Mouse (Mus musculus) lung, postnatal 25 days (tissue): Measurements from ENCODE around the gene Pyurf.

ENCODE experiments used
- DNase-seq: peaks from one replicate; pipeline ENCODE4 v3.0.0; 2022; ENCODE audit warnings: low spot score

The Pyurf gene

DNA sequence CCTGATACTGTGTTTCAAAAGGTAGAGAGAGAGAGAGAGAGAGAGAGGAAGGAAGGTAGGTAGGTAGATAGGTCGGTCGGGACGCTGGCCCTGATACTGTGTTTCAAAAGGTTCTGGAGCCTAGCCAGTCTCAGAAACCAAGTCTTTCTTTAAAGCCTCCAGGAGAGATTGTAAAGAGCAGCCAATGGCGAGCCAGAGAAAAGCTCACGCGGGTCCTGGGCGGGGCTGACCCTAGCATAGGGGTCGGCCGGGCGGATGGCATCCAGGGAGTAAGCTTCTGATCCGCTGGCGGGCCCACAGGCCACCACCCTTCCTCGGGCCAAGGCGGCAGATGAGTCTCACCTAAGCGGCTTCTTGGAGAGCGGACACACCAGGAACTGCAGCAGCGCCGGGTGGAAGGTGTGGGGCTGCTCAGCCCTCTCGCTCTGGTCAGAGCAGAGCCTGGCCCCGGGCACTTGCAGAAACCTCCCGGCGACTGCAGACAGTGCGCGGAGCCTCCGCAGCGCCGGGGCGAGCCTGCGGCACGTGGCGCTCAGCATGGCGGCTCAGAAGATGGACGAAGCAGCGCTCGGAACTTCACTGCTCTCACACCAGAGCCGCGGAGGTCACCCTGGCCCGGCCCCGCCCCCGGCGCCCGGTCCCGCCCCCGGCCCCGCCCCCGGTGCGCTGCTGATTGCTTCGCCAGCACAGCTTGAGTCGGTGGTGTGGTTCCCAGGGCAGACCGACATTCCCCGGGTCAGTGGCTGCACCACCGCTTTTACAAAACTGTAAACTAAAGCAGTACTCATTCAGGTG lies at the start of gene Pyurf:
Pyurf (minus strand) TSS at position 612 of the 795 bp plus-strand sequence.
- peak; percentile 91 for DNase-seq

DNA sequence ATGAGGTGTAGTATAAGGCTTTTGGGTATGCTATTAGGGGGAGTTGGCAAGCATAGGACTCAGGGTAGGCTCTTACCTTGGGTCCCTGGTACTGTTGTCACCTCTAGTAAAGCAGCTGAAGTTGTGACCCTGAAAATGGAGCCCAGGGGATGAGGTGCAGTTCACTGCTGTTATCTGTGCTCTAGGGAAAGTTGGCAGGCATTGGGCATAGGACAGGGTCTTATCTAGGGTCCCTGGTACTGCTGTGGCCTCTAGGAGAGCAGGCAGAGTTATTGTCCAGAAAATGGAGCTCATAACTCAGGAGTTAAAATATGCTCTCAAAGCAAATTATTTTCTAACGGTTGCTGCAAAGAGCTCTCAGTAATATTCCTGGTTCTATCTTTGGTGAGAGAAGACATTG lies 29.5 kb upstream of the Pyurf start:
- no peak for DNase-seq

- no peak for DNase-seq
These were observed 19.8 kb upstream of the Pyurf start for GRCm38 (mm10) chr6:57711726-57712125.

DNA sequence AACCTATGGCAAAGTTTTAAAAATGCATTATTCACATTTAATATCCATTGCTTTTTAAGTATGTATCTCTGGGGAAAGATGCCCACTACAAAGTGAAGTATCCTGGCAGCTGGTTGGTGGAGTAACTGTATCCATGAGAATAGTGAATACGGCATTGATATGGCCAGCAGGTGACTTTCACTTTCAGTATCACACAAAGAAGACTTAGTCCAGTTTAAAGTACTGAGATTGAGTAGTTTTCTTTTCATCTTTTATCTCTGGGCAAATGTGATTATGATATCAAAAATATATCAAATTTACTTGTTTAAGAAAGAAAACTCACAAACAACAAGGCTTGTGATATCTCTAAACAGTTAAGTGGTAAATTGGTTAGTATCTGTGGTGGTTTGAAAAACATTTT lies 14.8 kb upstream of the Pyurf start:
- peak; percentile 22 for DNase-seq

DNA sequence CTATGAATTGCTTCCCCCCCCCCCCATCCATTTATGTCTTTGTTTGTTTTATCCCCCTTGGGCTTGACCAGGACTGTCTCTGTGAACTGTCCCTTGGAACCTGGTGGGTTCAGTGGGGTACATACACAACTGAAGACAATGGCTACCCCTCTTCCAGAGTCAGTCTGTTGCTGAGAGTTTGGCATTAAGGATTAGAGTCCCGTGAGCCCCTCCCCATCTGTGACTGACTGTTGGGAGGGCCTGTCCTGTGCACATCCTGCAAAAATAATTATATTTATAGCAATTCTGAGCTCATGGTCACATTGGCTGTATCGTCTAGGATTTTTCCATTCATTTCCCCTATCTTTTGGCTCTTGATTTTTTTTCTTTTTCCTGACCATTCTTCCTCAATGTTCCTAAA lies 11.8 kb upstream of the Pyurf start:
- DNase-seq: peak; percentile 5

- peak; percentile 96 for DNase-seq
These were observed 11.0 kb upstream of the Pyurf start for GRCm38 (mm10) chr6:57702743-57703499.

- no peak for DNase-seq
These were observed 10.5 kb upstream of the Pyurf start, which contains the start of gene Lancl2 for GRCm38 (mm10) chr6:57702376-57702742. Gene Lancl2 (plus strand): TSS chr6:57702540.

DNA sequence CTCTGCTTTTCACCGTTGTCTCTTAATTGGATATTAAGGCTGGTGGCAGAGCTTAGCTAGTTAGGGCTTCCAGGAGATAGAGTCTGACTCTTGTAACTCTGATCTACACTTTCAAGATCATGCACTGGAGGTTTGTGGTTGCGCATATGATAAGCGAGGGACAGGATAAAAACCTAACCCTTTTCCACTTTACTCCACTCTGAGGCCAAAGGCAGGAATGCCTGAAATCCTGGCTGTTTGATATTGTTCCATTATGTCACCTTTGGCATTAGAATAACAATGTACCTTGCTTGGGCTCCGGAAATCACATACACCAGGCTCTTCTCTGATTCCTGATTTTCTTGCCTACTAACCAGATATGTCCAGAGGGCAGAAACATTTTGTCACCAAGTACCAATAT lies 9.8 kb upstream of the Pyurf start:
- DNase-seq: no peak

DNA sequence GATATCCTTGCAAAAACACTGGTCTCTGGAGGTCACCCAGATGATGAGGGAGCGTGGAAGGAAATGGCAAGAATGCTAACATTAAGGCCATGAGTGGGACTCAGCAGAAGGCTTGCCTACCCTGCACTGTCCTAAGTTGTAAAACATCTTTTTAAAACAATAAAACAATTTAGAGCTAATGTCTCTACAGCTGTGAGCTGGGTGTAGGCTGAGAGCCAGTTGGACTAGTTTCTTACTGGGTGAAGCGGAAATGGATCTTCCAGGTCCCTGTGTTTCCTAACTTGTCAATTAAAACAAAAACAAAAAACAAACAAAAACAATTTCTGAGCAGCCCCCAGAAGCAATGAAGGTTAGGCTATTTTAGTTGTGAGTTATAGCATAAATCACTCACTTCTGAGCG lies 1.2 kb upstream of the Pyurf start:
- no peak for DNase-seq

DNA sequence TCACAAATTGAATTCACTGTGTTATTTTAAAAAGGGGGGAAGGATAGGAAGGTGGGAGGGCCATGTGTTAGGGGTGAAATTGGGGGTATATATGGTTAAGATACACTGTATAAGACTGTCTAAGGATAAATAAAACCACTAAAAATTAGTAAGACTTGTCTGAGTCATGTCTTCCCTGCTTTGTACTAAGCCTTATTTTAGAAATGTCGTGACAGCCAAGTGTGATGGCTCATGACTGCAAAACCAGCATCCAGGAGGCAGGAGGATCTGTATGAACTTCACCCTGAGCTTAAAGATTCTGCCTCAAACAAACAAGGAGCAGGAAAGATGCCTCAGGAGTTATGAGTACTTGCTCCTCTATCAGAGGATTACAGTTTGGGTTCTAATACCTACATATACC lies 7.7 kb downstream of the Pyurf start:
- no peak for DNase-seq

- no peak for DNase-seq
These were observed 30.6 kb downstream of the Pyurf start for GRCm38 (mm10) chr6:57661295-57661694.

DNA sequence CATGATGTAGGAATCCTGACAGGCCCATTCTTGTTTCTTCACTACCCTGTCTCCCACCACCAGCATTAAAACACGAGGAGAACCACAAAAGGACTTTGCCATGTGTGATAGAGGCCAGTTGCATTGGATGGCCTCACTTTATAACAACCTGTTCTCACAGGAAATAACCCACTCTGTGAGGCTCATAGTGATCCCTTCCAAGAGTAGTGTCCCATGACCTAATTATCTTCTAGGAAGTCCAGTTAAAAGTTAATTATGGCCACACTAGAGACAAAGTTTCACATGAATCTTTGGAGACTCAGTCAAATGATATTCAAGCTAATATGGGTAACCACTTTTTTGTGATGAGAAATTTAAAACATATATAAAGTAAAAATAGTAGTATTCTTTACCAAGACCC lies 44.6 kb downstream of the Pyurf start:
- DNase-seq: no peak

- DNase-seq: peak; percentile 54
These were observed 50.1 kb downstream of the Pyurf start for GRCm38 (mm10) chr6:57641789-57642188.

- no peak for DNase-seq
These were observed 52.3 kb downstream of the Pyurf start for GRCm38 (mm10) chr6:57639531-57639930.
